Mouse (Mus musculus) liver, adult 2 months (tissue): Measurements from ENCODE around the gene Gm20388. TPM values are rescaled to one million over a fixed set of nuclear protein-coding genes. Genes with fewer than 3 reads are reported as not detected.
A peak's percentile ranks its signal among the peaks of the same experiment; 100 is the strongest.

Experiments used
- DNase-seq: peaks from one replicate; pipeline ENCODE4 v3.0.0-alpha.2; 2011; ENCODE audit warnings: low read depth, low spot score; ENCODE audit errors: extremely low read depth
- H3K27ac ChIP-seq: fragments of 200-500 bp; replicated peaks from 2 replicates; pipeline ENCODE4 v1.5.1; 2012; ENCODE audit warnings: low read depth, mild to moderate bottlenecking, control low read depth, inconsistent platforms, low read length; ENCODE audit not compliant: insufficient read depth
- H3K27me3 ChIP-seq: fragments of 200-500 bp; 2 replicates; pipeline ENCODE4 v1.6.1; 2012; ENCODE audit warnings: mild to moderate bottlenecking, moderate library complexity, low read length, inconsistent platforms; ENCODE audit not compliant: control insufficient read depth, insufficient read depth
- H3K36me3 ChIP-seq: fragments of 200-500 bp; 2 replicates; pipeline ENCODE4 v1.6.1; 2012; ENCODE audit warnings: low read length, inconsistent platforms; ENCODE audit not compliant: control insufficient read depth, insufficient read depth
- H3K4me1 ChIP-seq: fragments of 200-500 bp; 2 replicates; pipeline ENCODE4 v1.6.1; 2011; ENCODE audit warnings: low read length; ENCODE audit not compliant: control insufficient read depth, insufficient read depth
- H3K4me3 ChIP-seq: fragments of 200-500 bp; 2 replicates; pipeline ENCODE4 v1.5.1; 2011; ENCODE audit warnings: low read depth, mild to moderate bottlenecking, control low read depth, low read length, moderate library complexity; ENCODE audit not compliant: insufficient read depth
- H3K79me2 ChIP-seq: fragments of 200-500 bp; 2 replicates; pipeline ENCODE4 v1.6.1; 2012; ENCODE audit warnings: inconsistent platforms, mild to moderate bottlenecking, low read length, moderate library complexity; ENCODE audit not compliant: control insufficient read depth, insufficient read depth
- H3K9ac ChIP-seq: fragments of 200-500 bp; 2 replicates; pipeline ENCODE4 v1.6.1; 2012; ENCODE audit warnings: low read depth, mild to moderate bottlenecking, control low read depth, inconsistent platforms, low read length
- CTCF ChIP-seq: fragments of 200-500 bp; IDR thresholded peaks from 2 replicates; pipeline ENCODE4 v1.5.1; 2011; ENCODE audit warnings: low read depth, low read length, control low read depth
- POLR2A ChIP-seq: fragments of 200-500 bp; IDR thresholded peaks from 2 replicates; pipeline ENCODE4 v1.6.1; 2011; ENCODE audit warnings: low read length, control low read depth; ENCODE audit not compliant: insufficient read depth; ENCODE audit errors: extremely low read depth
- WGBS: fragments of 180-500 bp; shearing (Covaris S2); methylation state at CpG from one replicate; pipeline ENCODE4 v1.1.7; 2018; 5-methylcytosine and 5-hydroxymethylcytosine counted together
- polyA plus RNA-seq: library from polyadenylated mRNA; depleted of rRNA; stranded (reverse); fragments of >200 nt; gene quantifications from 2 replicates; pipeline ENCODE4 v1.2.3, GENCODE M21; 2012
- total RNA-seq: library from RNA; depleted of rRNA; stranded (reverse); fragments of >200 nt; gene quantifications from 2 replicates; pipeline ENCODE4 v1.2.3, GENCODE M21; 2014

The Gm20388 gene
- total and polyA plus RNA-seq, 2 experiments = 6.4 to 19.9 TPM

DNA sequence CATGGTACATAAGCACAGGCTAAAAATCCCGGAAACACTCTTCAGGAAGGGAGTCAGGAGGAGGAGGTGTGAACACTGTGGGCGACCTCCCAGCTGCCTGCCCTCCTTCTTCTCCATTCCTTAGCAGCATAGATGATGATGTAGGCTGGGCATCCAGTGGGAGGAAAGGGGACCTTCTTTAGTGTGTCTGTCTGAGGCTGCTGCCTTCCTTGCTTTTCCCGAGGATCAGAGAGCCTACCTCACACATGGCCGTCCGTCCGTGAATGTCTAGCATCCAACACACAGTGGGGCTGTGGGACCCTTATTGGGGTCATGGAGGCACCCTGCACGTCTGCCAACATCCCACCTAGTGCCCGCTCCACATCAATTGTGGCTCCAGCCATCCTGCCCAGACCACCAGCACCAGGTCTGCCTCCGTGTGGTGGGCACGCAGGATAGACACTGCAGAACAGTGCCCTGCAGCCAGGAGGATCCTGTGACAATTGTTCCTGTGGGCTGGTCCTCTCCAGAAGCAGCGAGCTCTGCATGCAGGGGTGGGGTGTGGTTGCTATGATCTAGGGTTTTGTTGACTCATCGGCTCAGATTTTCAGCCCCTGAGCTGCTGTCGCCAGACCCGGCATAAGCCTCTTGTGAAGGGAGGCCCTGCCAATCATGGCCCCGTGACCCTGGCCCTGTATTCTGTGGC lies 2174.2 kb downstream of the Gm20388 start:
- H3K36me3 ChIP-seq = no peaks in the 10 kb centered on the region
- H3K27me3 ChIP-seq = no peaks in the 10 kb centered on the region
- no peak overlapping the region for H3K27ac ChIP-seq
- no peaks in the 10 kb centered on the region for H3K79me2 ChIP-seq
- H3K4me1 ChIP-seq = no peaks in the 10 kb centered on the region
- no peak overlapping the region for H3K4me3 ChIP-seq
- no peak for TF ChIP-seq POLR2A
- TF ChIP-seq CTCF = no peak
- no peak overlapping the region for H3K9ac ChIP-seq
- no peak for DNase-seq
- 73% methylated on average over 15 of the region's 15 CpGs for WGBS

DNA sequence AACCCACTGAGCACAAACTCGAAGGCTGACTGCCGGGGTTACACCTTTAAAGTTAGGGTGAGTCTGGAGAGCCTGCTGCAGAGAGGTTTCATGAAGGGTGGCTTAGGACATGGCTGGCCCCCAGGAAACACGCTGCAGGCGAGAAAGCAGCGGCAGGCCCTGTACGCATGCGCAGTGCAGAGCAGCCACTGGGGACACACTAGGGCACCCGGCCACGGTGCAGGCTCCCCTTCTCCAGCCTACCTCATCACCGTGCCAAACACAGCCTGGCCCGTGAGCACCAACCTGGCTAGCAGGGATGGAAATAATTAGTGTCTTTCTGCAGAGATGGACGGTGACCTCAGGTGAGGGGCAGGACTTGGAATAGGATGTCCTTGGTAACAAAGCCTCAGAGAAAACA lies 2175.4 kb downstream of the Gm20388 start:
- Histone ChIP-seq H3K27ac (no peak overlapping the region), H3K9ac (no peak overlapping the region), H3K36me3 (no peaks in the 10 kb centered on the region), H3K4me1 (no peaks in the 10 kb centered on the region), H3K79me2 (no peaks in the 10 kb centered on the region), H3K27me3 (no peaks in the 10 kb centered on the region), H3K4me3 (no peak overlapping the region)
- 81% methylated on average over 12 of the region's 12 CpGs for WGBS
- DNase-seq = no peak
- TF ChIP-seq CTCF (no peak), POLR2A (no peak)

DNA sequence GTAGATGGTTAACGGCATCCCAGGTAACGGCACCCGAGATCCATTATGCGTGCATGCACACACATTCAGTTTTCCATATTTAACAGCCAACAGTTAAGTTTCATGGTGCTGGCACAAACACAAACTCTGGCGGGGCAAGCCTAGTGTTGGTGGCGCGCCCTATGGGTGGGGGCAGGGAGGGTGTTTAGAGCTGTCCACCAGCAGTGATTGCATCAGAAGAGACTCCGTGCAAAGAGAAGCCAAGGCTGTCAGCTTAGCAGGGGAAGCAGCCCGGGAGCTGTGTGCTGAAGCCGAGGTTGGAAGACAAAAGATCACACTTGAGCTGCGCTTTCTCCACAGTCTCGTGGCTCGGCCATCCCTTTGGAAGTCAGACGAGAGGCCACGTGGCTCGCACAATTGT lies 2178.0 kb downstream of the Gm20388 start:
- TF ChIP-seq CTCF = no peak
- no peak for TF ChIP-seq POLR2A
- DNase-seq = peak; percentile 18
- no peak overlapping the region for H3K9ac ChIP-seq
- H3K4me3 ChIP-seq = no peak overlapping the region
- no peak overlapping the region for H3K27ac ChIP-seq
- H3K4me1 ChIP-seq = no peaks in the 10 kb centered on the region
- H3K79me2 ChIP-seq = no peaks in the 10 kb centered on the region
- 67% methylated on average over 16 of the region's 16 CpGs for WGBS
- H3K27me3 ChIP-seq = no peaks in the 10 kb centered on the region
- no peaks in the 10 kb centered on the region for H3K36me3 ChIP-seq

DNA sequence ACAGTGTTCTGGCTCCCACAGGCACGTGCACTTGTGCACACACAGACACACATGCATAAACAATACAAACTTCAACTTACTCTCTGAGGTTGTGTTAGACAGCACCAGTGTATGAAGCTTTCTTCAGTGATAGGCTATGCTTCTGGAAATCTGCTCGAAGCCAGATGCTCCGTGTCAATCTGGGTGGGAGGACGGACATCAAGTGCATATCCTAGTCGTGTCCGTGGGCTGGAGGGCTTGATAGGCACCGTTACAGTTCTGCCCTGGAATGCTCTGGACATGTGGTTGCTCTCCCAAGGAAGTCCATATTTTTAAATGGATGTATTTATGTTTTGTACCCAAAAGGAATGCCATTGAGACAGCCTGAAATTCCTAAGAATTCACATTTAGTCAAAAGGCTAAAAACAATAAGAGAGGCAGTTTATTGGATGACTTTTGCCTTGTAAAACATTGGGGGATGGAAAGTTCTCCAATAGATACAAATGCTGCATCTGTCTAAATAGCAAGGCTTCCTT lies 2178.6 kb downstream of the Gm20388 start:
- Histone ChIP-seq H3K9ac (no peak overlapping the region), H3K79me2 (no peaks in the 10 kb centered on the region), H3K4me1 (no peaks in the 10 kb centered on the region), H3K27ac (no peak overlapping the region), H3K36me3 (no peaks in the 10 kb centered on the region), H3K27me3 (no peaks in the 10 kb centered on the region), H3K4me3 (no peak overlapping the region)
- TF ChIP-seq CTCF (no peak), POLR2A (no peak)
- no peak for DNase-seq
- whole genome bisulfite sequencing = 88% methylated on average over 7 of the region's 7 CpGs

DNA sequence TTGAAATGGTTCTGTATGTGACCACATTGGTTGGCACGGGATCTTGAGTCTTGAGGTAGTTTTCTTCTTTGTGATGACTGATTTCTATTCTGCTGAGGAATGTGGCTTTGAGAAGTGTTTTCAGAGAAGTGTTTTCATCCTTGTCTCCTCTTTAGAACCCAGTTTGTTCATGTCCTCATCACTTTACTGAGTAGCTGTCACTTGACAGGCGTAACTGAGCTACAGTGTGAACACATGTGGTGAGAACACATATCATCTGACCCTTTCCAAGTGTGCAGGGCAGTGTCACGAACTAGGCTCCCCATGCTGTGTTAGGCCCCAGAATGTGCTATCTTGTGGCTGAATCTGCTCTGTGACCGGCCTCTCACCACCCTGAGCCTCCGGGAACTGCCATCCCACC lies 2181.8 kb downstream of the Gm20388 start:
- TF ChIP-seq CTCF (no peak), POLR2A (no peak)
- H3K36me3 ChIP-seq = no peaks in the 10 kb centered on the region
- no peaks in the 10 kb centered on the region for H3K27me3 ChIP-seq
- no peak for DNase-seq
- no peak overlapping the region for H3K27ac ChIP-seq
- no peak overlapping the region for H3K4me3 ChIP-seq
- H3K79me2 ChIP-seq = no peaks in the 10 kb centered on the region
- H3K4me1 ChIP-seq = no peaks in the 10 kb centered on the region
- no peak overlapping the region for H3K9ac ChIP-seq
- WGBS = 88% methylated on average over 5 of the region's 5 CpGs

DNA sequence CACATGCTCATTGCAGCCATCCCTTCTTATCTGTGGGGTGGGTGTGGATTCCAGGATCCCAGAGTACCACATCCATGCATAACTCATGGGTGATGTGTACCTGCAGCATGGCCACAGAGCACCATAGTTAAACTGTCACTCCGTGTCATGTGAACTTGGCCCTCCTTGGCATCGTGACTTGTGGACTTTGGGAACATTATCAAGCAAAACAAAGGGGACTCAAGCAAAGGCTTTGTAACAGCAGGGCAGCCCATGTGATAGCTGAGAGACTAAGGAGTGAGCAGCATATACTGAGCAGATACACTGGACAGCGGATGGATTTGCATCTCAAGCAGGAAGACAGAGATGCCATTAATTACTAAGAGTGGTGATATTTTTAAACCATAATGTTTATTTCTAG lies 2188.1 kb downstream of the Gm20388 start:
- Histone ChIP-seq H3K27ac (no peak overlapping the region), H3K27me3 (no peaks in the 10 kb centered on the region), H3K36me3 (no peaks in the 10 kb centered on the region), H3K9ac (no peak overlapping the region), H3K4me1 (peaks cover 4% of the 10 kb centered on the region), H3K79me2 (no peaks in the 10 kb centered on the region), H3K4me3 (no peak overlapping the region)
- TF ChIP-seq CTCF (no peak), POLR2A (no peak)
- WGBS = 46% methylated on average over 3 of the region's 3 CpGs
- DNase-seq = peak; percentile 88
